Mouse (Mus musculus) CH12.LX (cell line): Measurements from ENCODE around the gene Map4k1.

ENCODE experiments used
- EP300 ChIP-seq: IDR thresholded peaks from 2 replicates; pipeline ENCODE4 v1.6.1; 2011; ENCODE audit warnings: low read length, improper control_type of control experiment
- HCFC1 ChIP-seq: IDR thresholded peaks from 2 replicates; pipeline ENCODE4 v1.6.1; 2012; ENCODE audit warnings: low read depth, mild to moderate bottlenecking, inconsistent platforms, low read length, improper control_type of control experiment
- JUND ChIP-seq: conservative IDR thresholded peaks from 2 replicates; pipeline ENCODE4 v1.6.1; 2011; ENCODE audit warnings: low read depth, low read length, improper control_type of control experiment
- MAFK ChIP-seq: IDR thresholded peaks from 2 replicates; pipeline ENCODE4 v1.6.1; 2011; ENCODE audit warnings: low read length, improper control_type of control experiment; ENCODE audit not compliant: insufficient replicate concordance
- MAX ChIP-seq: IDR thresholded peaks from 2 replicates; pipeline ENCODE4 v1.6.1; 2011; ENCODE audit warnings: low read length, improper control_type of control experiment
- MXI1 ChIP-seq: IDR thresholded peaks from 2 replicates; pipeline ENCODE4 v1.6.1; 2011; ENCODE audit warnings: mild to moderate bottlenecking, low read depth, low read length, improper control_type of control experiment
- NELFE ChIP-seq: IDR thresholded peaks from 2 replicates; pipeline ENCODE4 v1.6.1; 2011; ENCODE audit warnings: low read depth, low read length, improper control_type of control experiment
- POLR2A ChIP-seq: IDR thresholded peaks from 2 replicates; pipeline ENCODE4 v1.6.1; 2011; ENCODE audit warnings: low read depth, mild to moderate bottlenecking, improper control_type of control experiment, low read length
- TBP ChIP-seq: conservative IDR thresholded peaks from 2 replicates; pipeline ENCODE4 v1.6.1; 2011; ENCODE audit warnings: low read depth, low read length, improper control_type of control experiment
- USF1 ChIP-seq: IDR thresholded peaks from 2 replicates; pipeline ENCODE4 v1.6.1; 2014; ENCODE audit warnings: low read depth, mild to moderate bottlenecking, inconsistent platforms, low read length, improper control_type of control experiment
- ZKSCAN1 ChIP-seq: IDR thresholded peaks from 2 replicates; pipeline ENCODE4 v1.6.1; 2012; ENCODE audit warnings: low read depth, inconsistent platforms, low read length, improper control_type of control experiment, borderline replicate concordance
- ZMIZ1 ChIP-seq: IDR thresholded peaks from 2 replicates; pipeline ENCODE4 v1.6.1; 2012; ENCODE audit warnings: low read depth, mild to moderate bottlenecking, inconsistent platforms, low read length, improper control_type of control experiment
- ZNF384 ChIP-seq: IDR thresholded peaks from 2 replicates; pipeline ENCODE4 v1.6.1; 2012; ENCODE audit warnings: low read depth, low read length, improper control_type of control experiment, inconsistent platforms

DNA sequence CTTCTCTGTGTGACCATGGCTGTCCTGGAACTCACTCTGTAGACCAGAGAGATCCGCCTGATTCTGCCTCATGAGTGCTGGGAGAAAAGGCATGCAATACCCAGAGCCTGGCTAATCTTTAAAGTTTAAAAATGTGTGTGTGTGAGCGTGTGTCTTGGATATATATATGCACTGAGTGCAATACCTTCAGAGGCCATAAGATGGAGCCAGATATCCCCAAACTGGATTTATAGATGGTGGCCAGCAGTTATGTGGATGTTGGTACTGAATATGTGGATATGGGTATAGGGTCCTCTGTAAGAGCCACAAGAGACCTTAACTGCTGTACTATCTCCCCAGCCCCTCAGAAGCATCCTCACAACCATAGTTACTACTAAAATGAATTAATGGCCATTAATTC lies 68.9 kb downstream of the Map4k1 start:
- TF ChIP-seq POLR2A, result no peak
- TF ChIP-seq MXI1, result no peak
- TF ChIP-seq EP300, result no peak
- TF ChIP-seq MAFK, result no peak
- TF ChIP-seq NELFE, result no peak
- no peak for TF ChIP-seq TBP
- no peak for TF ChIP-seq USF1
- TF ChIP-seq ZNF384, result no peak
- no peak for TF ChIP-seq ZKSCAN1
- TF ChIP-seq ZMIZ1, result no peak
- TF ChIP-seq HCFC1, result no peak
- TF ChIP-seq MAX, result no peak
- TF ChIP-seq JUND, result no peak
